Mouse (Mus musculus) limb, embryonic 14.5 days (tissue): Measurements from ENCODE around the gene Adss. TPM values are rescaled to one million over a fixed set of nuclear protein-coding genes. Genes with fewer than 3 reads are reported as not detected.
"Not testable (repeated sequence)": the region's sequence is repeated elsewhere in the genome, so short reads cannot be mapped to it uniquely, and the experiment has no call there.

Experiments used
- ATAC-seq: fragments of 200-750 bp; cut with Nextera tagmentation; 2 replicates; pipeline ENCODE4 v1.8.0; 2017; ENCODE audit warnings: low read depth, moderate number of reproducible peaks, moderate TSS enrichment; ENCODE audit not compliant: low FRiP score
- DNase-seq: peaks from one replicate; pipeline ENCODE4 v3.0.0-alpha.2; 2015; ENCODE audit warnings: low spot score
- H3K27ac ChIP-seq: fragments of 300-500 bp; sonication (generic); replicated peaks from 2 replicates; pipeline ENCODE4 v1.5.1; 2014; ENCODE audit warnings: low read depth, mild to moderate bottlenecking, low read length, moderate library complexity, mixed read lengths
- H3K27me3 ChIP-seq: fragments of 300-500 bp; sonication (generic); 2 replicates; pipeline ENCODE4 v1.6.1; 2014; ENCODE audit warnings: low read length, mixed read lengths; ENCODE audit not compliant: control insufficient read depth, insufficient read depth
- H3K36me3 ChIP-seq: fragments of 300-500 bp; sonication (generic); 2 replicates; pipeline ENCODE4 v1.6.1; 2014; ENCODE audit warnings: mild to moderate bottlenecking, low read length, moderate library complexity, mixed read lengths; ENCODE audit not compliant: control insufficient read depth, insufficient read depth
- H3K4me1 ChIP-seq: fragments of 300-500 bp; sonication (generic); 2 replicates; pipeline ENCODE4 v1.6.1; 2014; ENCODE audit warnings: antibody characterized with exemption, low read length, mixed read lengths; ENCODE audit not compliant: control insufficient read depth, insufficient read depth
- H3K4me2 ChIP-seq: fragments of 300-500 bp; sonication (generic); replicated peaks from 2 replicates; pipeline ENCODE4 v1.6.1; 2014; ENCODE audit warnings: low read depth, mild to moderate bottlenecking, low read length, moderate library complexity; ENCODE audit not compliant: severe bottlenecking
- H3K4me3 ChIP-seq: fragments of 300-500 bp; sonication (generic); replicated peaks from 2 replicates; pipeline ENCODE4 v1.5.1; 2014; ENCODE audit warnings: low read length
- H3K9ac ChIP-seq: fragments of 300-500 bp; sonication (generic); 2 replicates; pipeline ENCODE4 v1.6.1; 2014; ENCODE audit warnings: mild to moderate bottlenecking, low read depth, low read length, moderate library complexity; ENCODE audit not compliant: severe bottlenecking
- H3K9me3 ChIP-seq: fragments of 300-500 bp; sonication (generic); 2 replicates; pipeline ENCODE4 v1.6.1; 2016; ENCODE audit warnings: low read length; ENCODE audit not compliant: control insufficient read depth
- POLR2A ChIP-seq: fragments of 200-500 bp; IDR thresholded peaks from 2 replicates; pipeline ENCODE4 v1.8.0; 2012; ENCODE audit warnings: inconsistent platforms, mild to moderate bottlenecking, moderate library complexity, borderline replicate concordance; ENCODE audit not compliant: insufficient read depth, insufficient read length; ENCODE audit errors: extremely low read depth
- WGBS: fragments of 180-500 bp; shearing (Covaris S2); extraction: QIAGEN DNeasy Blood & Tissue Kit; methylation state at CpG from one replicate; pipeline ENCODE4 v1.1.7; 2014; 5-methylcytosine and 5-hydroxymethylcytosine counted together
- polyA plus RNA-seq, 2 experiments: library from polyadenylated mRNA; depleted of rRNA in 1 of 2; stranded (reverse) in 1 of 2; unstranded in 1 of 2; fragments of >200 nt; fragmentation: Nextera tagmentation in 1 of 2; extraction: Ambion mirVana in 1 of 2; gene quantifications; 2 replicates each; pipeline versions ENCODE4 v1.2.1 to v1.2.3; 2012 to 2014

The Adss gene
- polyA plus RNA-seq (2012; rRNA removed) (36.9 and 40.0 TPM in 2 replicates), polyA plus RNA-seq (2014; fragmentation: Nextera tagmentation; extraction: Ambion mirVana) (50.1 and 55.8 TPM in 2 replicates)

- Histone ChIP-seq H3K4me2 (peak within 1 kb of the TSS; percentile 67), H3K4me1 (peaks cover 7% of the 10 kb centered on the region), H3K27me3 (no peaks in the 10 kb centered on the region), H3K9ac (peak within 1 kb of the TSS; percentile 85), H3K36me3 (no peaks in the 10 kb centered on the region), H3K9me3 (no peaks in the 10 kb centered on the region), H3K4me3 (peak within 1 kb of the TSS; percentile 92), H3K27ac (peak within 1 kb of the TSS; percentile 91)
- ATAC-seq (peak; percentile 98), DNase-seq (peak; percentile 97)
- TF ChIP-seq POLR2A = 0 out of 2 replicates have a peak, but pooled peaks have one; percentile 66
- WGBS = under 1% methylated on average over 39 of the region's 64 CpGs
Measured at GRCm38 (mm10) chr1:177796193-177796939, at the start of gene Adss. Adss (minus strand) TSS chr1:177796511.

- ATAC-seq, H3K4me2 ChIP-seq, H3K4me1 ChIP-seq, H3K4me3 ChIP-seq, H3K27me3 ChIP-seq, H3K36me3 ChIP-seq, H3K27ac ChIP-seq, DNase-seq, H3K9ac ChIP-seq, H3K9me3 ChIP-seq: not testable (repeated sequence)
- WGBS = 54% methylated on average over 3 of the region's 3 CpGs
Measured at GRCm38 (mm10) chr1:177845812-177846211, 49.5 kb upstream of the Adss start.

- not testable (repeated sequence) for H3K4me3 ChIP-seq, H3K27ac ChIP-seq, DNase-seq, H3K9ac ChIP-seq, H3K9me3 ChIP-seq, H3K27me3 ChIP-seq, H3K4me1 ChIP-seq, ATAC-seq, H3K36me3 ChIP-seq, H3K4me2 ChIP-seq
- WGBS = 71% methylated on average over 4 of the region's 4 CpGs
Measured at GRCm38 (mm10) chr1:177827776-177828175, 31.5 kb upstream of the Adss start.

GRCm38 (mm10) chr1:177806772-177807171, 10.5 kb upstream of the Adss start:
- H3K27ac ChIP-seq, H3K27me3 ChIP-seq, H3K36me3 ChIP-seq, H3K4me2 ChIP-seq, DNase-seq, H3K9me3 ChIP-seq, H3K9ac ChIP-seq, H3K4me3 ChIP-seq, ATAC-seq, H3K4me1 ChIP-seq: not testable (repeated sequence)
- WGBS = 40% methylated on average over 1 of the region's 1 CpGs

GRCm38 (mm10) chr1:177803511-177803910, 7.2 kb upstream of the Adss start:
- TF ChIP-seq POLR2A = no peak
- DNase-seq (no peak), ATAC-seq (no peak)
- no peak overlapping the region for H3K4me2 ChIP-seq
- no peak overlapping the region for H3K9ac ChIP-seq
- H3K36me3 ChIP-seq = no peaks in the 10 kb centered on the region
- WGBS = 94% methylated on average over 2 of the region's 2 CpGs
- H3K9me3 ChIP-seq = no peaks in the 10 kb centered on the region
- H3K4me3 ChIP-seq = no peak overlapping the region
- no peaks in the 10 kb centered on the region for H3K27me3 ChIP-seq
- H3K4me1 ChIP-seq = no peaks in the 10 kb centered on the region
- H3K27ac ChIP-seq = no peak overlapping the region
